Mouse (Mus musculus): ENCODE data around the gene Adamts2. TPM values are rescaled to one million over a fixed set of nuclear protein-coding genes. Genes with fewer than 3 reads are reported as not detected.

Adamts2 gene
- polyA plus RNA-seq, 1 experiment from 2014 or later, result 6.5 TPM

DNA sequence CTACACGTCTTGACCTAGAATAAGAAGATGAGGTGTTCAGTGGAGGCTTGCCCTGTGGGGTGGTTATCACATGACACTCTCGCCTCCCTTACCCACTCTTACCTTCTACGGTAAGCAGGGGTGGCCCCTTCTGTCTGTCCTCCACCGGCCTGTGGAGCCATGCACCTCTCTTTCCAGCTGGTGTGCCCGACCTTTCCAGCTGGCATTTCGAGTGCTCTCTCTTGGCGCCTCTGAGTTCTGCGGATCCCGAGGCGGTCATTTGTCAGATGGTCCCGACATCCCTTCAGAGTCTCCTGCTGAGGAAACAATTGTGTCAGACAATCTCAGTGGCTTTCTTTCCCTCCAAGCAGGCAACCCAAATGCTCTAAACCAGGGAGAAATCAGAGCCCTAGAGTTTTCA lies 35.1 kb downstream of the Adamts2 start:
- H3K9ac ChIP-seq (ENCODE audit: low read depth, low read length), result no peak overlapping the region
- no peak for ATAC-seq
- H3K4me2 ChIP-seq (ENCODE audit: low read depth, low read length), result no peak overlapping the region
- no peaks in the 10 kb centered on the region for H3K27me3 ChIP-seq (replicated peaks; ENCODE audit: control insufficient read depth, insufficient read depth, low read length)
- peaks cover 19% of the 10 kb centered on the region for H3K4me1 ChIP-seq (ENCODE audit: control insufficient read depth, insufficient read depth, low read length)
- H3K36me3 ChIP-seq (ENCODE audit: control insufficient read depth, insufficient read depth, low read length), result no peaks in the 10 kb centered on the region
- no peaks in the 10 kb centered on the region for H3K9me3 ChIP-seq (ENCODE audit: control insufficient read depth, low read length)
- no peak overlapping the region for H3K27ac ChIP-seq (ENCODE audit: low read length)
- 90% methylated on average over 11 of the region's 11 CpGs for WGBS
- H3K4me3 ChIP-seq (ENCODE audit: low read length), result no peak overlapping the region

DNA sequence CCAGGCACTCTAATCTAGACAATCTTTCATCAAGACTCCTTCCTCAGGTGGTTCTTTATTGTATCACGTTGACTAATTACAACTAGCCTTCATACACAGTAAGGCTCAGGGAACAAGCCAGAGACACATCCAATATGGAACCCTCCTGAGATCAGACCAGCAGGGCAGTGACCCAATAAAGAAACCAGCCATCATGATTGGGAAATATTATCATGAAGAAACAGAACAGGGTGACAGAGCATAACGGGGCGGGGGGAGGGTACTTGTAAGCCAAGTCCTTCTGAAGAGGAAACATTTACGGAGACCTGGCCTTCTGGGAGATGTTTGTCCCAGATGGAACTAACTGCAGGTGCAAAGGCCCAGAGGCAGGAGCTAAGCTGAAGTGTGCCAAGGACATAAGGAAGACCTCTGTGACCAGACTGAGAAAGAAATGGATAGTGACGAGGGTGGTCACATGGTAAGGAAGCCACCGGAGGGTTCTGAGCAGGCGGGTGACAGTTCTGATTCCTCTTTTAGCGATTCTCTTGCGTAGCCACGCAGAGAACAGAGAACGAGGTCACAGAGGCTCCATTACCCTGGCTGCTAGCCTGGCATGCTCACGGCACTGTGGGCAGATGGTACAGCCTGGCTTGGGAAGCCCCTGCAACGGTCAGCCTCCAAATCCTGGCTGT lies 36.4 kb downstream of the Adamts2 start:
- Histone ChIP-seq H3K27ac (ENCODE audit: low read length) (no peak overlapping the region), H3K9me3 (ENCODE audit: control insufficient read depth, low read length) (no peaks in the 10 kb centered on the region), H3K9ac (ENCODE audit: low read depth, low read length) (no peak overlapping the region), H3K4me1 (ENCODE audit: control insufficient read depth, insufficient read depth, low read length) (peaks cover 14% of the 10 kb centered on the region), H3K27me3 (replicated peaks; ENCODE audit: control insufficient read depth, insufficient read depth, low read length) (no peaks in the 10 kb centered on the region), H3K4me3 (ENCODE audit: low read length) (no peak overlapping the region), H3K36me3 (ENCODE audit: control insufficient read depth, insufficient read depth, low read length) (no peaks in the 10 kb centered on the region), H3K4me2 (ENCODE audit: low read depth, low read length) (no peak overlapping the region)
- WGBS, result 91% methylated on average over 13 of the region's 13 CpGs
- no peak for ATAC-seq

DNA sequence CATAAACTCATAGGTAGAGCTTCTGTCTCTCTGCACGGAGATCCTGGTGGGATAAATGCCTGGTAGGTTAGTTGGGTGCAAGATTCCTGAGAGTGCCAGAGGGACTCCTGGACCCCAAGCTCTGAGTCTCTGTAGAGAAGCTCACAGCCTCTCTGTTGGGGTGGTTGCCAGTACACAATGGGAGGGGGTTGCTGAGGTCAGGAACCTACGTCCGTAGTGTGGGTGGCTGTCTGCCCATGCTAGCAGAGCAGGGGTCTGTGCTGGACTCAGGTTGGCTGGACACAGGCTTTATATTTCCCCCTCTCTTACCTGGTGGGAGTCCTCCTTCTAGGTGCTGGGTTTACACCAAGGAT lies 37.0 kb downstream of the Adamts2 start:
- Histone ChIP-seq H3K4me2 (ENCODE audit: low read depth, low read length) (no peak overlapping the region), H3K36me3 (ENCODE audit: control insufficient read depth, insufficient read depth, low read length) (no peaks in the 10 kb centered on the region), H3K4me1 (ENCODE audit: control insufficient read depth, insufficient read depth, low read length) (peaks cover 14% of the 10 kb centered on the region), H3K4me3 (ENCODE audit: low read length) (no peak overlapping the region), H3K9me3 (ENCODE audit: control insufficient read depth, low read length) (no peaks in the 10 kb centered on the region), H3K27me3 (replicated peaks; ENCODE audit: control insufficient read depth, insufficient read depth, low read length) (no peaks in the 10 kb centered on the region), H3K9ac (ENCODE audit: low read depth, low read length) (no peak overlapping the region), H3K27ac (ENCODE audit: low read length) (no peak overlapping the region)
- 89% methylated on average over 3 of the region's 3 CpGs for WGBS
- no peak for ATAC-seq

DNA sequence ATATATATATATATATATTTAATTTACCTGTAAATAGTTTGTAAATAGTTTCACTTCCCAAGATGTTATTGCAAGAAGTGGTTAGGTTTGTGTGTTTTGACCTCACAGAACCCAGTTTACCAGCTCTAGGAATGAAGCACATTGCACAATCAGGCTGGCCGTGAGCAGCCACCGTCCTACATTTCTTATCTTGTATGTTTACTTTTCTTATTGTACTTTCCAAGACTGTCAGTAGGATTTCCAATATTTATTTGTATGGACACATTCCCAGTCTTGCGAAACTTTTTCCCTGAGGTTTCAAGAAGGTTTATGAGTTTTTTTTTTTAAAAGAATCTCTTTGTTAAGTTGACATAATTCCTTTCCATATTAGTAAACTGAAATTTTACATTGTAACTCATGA lies 40.7 kb downstream of the Adamts2 start:
- Histone ChIP-seq H3K9ac (ENCODE audit: low read depth, low read length) (no peak overlapping the region), H3K4me1 (ENCODE audit: control insufficient read depth, insufficient read depth, low read length) (0 out of 2 replicates have a peak, but pooled peaks cover 3% of the 10 kb centered on the region), H3K27me3 (replicated peaks; ENCODE audit: control insufficient read depth, insufficient read depth, low read length) (no peaks in the 10 kb centered on the region), H3K27ac (ENCODE audit: low read length) (no peak overlapping the region), H3K4me2 (ENCODE audit: low read depth, low read length) (no peak overlapping the region), H3K9me3 (ENCODE audit: control insufficient read depth, low read length) (no peaks in the 10 kb centered on the region), H3K4me3 (ENCODE audit: low read length) (no peak overlapping the region), H3K36me3 (ENCODE audit: control insufficient read depth, insufficient read depth, low read length) (no peaks in the 10 kb centered on the region)
- WGBS, result 41% methylated on average over 3 of the region's 3 CpGs
- ATAC-seq, result no peak

DNA sequence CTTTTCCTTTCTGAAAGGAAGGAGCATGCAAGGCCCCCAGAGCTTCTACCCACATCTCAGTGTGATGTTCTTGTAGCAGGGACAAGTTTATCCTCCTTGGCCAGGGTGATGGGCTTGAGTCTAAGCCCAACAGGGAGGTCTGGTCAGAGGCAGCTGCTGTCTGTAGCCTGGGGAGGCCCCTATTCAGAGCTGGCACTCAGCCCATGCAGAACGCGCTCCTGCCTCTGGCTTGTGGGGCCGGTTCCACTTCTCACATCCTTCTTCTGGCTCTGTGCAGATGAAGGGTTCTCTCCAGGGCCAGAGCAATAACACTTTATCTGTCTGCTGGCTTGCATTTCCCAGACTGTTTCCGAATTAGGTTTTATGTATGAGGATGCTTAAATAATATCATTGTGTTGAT lies 44.3 kb downstream of the Adamts2 start:
- Histone ChIP-seq H3K36me3 (ENCODE audit: control insufficient read depth, insufficient read depth, low read length) (no peaks in the 10 kb centered on the region), H3K9ac (ENCODE audit: low read depth, low read length) (no peak overlapping the region), H3K4me3 (ENCODE audit: low read length) (no peak overlapping the region), H3K4me1 (ENCODE audit: control insufficient read depth, insufficient read depth, low read length) (0 out of 2 replicates have a peak, but pooled peaks cover 3% of the 10 kb centered on the region), H3K9me3 (ENCODE audit: control insufficient read depth, low read length) (no peaks in the 10 kb centered on the region), H3K27me3 (replicated peaks; ENCODE audit: control insufficient read depth, insufficient read depth, low read length) (no peaks in the 10 kb centered on the region), H3K4me2 (ENCODE audit: low read depth, low read length) (no peak overlapping the region), H3K27ac (ENCODE audit: low read length) (peak overlapping the region; percentile 20; the same call in 1 of the 2 replicates)
- WGBS, result 36% methylated on average over 4 of the region's 4 CpGs
- peak; percentile 90 for ATAC-seq

DNA sequence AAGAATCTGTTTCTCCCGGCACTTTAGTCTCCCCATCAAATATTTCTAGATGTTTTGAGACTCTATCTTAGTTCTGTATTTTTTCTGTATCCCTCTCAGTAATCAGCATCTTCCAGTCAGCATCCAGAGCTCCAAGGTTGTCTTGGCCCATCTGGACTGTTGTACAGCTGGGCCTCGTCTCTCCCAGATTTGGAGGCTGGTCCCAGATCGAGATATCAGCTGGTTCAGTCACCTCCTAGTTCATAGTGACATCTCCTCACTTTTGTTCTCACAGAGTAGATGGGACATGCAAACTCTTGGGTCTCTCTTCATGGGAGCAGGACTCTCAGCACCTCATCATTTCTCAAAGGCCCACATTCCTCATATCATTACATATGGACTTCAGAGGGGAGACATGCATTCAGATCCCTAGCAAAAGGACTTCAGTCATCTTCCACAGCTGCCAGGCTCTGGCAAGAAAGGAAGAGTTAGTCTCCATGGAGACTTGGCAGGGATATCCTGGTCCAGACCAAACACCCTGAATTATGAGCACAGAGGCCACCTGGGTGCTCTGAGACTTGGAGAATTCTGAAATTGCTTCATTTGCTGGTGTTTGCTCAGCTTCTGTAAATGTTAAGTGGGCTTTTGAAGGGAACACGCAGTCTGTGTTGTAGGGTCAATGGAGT lies 46.4 kb downstream of the Adamts2 start:
- Histone ChIP-seq H3K4me1 (ENCODE audit: control insufficient read depth, insufficient read depth, low read length) (0 out of 2 replicates have a peak, but pooled peaks cover 3% of the 10 kb centered on the region), H3K4me2 (ENCODE audit: low read depth, low read length) (no peak overlapping the region), H3K27ac (ENCODE audit: low read length) (no peak overlapping the region), H3K36me3 (ENCODE audit: control insufficient read depth, insufficient read depth, low read length) (no peaks in the 10 kb centered on the region), H3K9me3 (ENCODE audit: control insufficient read depth, low read length) (no peaks in the 10 kb centered on the region), H3K27me3 (replicated peaks; ENCODE audit: control insufficient read depth, insufficient read depth, low read length) (no peaks in the 10 kb centered on the region), H3K9ac (ENCODE audit: low read depth, low read length) (no peak overlapping the region), H3K4me3 (ENCODE audit: low read length) (no peak overlapping the region)
- no peak for ATAC-seq
- WGBS, result 86% methylated on average over 4 of the region's 4 CpGs

DNA sequence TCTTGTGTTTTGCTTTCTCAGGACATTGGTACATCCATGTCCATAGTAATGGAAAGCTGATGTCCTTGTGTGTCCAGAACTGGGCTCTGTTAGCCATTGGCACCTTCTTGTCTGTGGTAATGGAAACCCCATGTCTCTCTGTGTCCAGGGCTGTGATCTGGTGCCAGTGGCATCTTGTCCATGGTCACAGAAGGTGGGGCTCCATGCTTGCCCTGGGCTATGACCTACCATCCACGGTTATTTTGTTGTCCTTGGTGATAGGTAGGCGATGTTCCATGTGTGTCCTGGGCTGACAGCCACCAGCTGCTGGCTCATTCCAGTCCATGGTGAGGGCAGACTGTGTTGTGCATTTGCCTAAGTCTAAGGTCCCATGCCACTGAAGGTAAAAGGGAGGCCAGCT lies 48.2 kb downstream of the Adamts2 start:
- no peak overlapping the region for H3K9ac ChIP-seq (ENCODE audit: low read depth, low read length)
- no peak overlapping the region for H3K4me3 ChIP-seq (ENCODE audit: low read length)
- H3K36me3 ChIP-seq (ENCODE audit: control insufficient read depth, insufficient read depth, low read length), result no peaks in the 10 kb centered on the region
- no peak overlapping the region for H3K4me2 ChIP-seq (ENCODE audit: low read depth, low read length)
- peaks cover 8% of the 10 kb centered on the region; the same call in 1 of the 2 replicates for H3K4me1 ChIP-seq (ENCODE audit: control insufficient read depth, insufficient read depth, low read length)
- no peak for ATAC-seq
- no peaks in the 10 kb centered on the region for H3K9me3 ChIP-seq (ENCODE audit: control insufficient read depth, low read length)
- H3K27me3 ChIP-seq (replicated peaks; ENCODE audit: control insufficient read depth, insufficient read depth, low read length), result no peaks in the 10 kb centered on the region
- no peak overlapping the region for H3K27ac ChIP-seq (ENCODE audit: low read length)
- WGBS, result 84% methylated on average over 2 of the region's 2 CpGs

DNA sequence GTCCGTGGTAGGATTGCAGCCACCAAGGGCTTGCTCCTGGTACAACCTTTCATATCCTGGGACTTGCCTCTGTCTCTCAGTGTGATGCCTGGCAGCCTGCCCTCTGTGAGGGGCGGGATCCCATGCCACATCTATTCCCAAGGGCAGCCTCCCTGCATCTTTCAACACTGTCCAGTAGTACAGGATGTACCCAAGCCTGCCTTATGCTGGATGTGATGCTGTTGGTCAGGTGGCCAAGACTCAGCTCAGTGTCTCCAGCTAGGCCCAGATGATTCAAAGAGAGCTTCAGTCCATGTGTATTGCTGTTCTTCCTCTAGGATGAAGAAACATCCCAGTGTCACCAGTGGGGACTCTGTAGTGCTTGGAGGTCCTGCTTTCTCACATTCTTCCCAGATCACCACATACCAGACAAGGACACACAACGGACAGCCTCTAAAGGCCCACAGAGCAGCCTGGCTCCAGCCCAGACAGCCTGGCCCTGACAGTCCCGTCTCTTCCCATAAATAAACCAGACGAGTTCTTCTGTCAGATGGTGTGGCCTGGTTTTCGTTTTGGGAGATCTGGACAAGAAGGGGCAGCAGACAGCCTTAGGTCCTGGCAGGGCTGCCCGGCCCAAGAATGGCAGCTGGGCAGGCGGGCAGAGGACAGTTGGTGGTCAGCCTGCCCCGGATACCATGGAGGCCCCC lies 52.0 kb downstream of the Adamts2 start:
- peak; percentile 16; the same call in 1 of the 2 replicates for ATAC-seq
- WGBS, result 53% methylated on average over 9 of the region's 9 CpGs

DNA sequence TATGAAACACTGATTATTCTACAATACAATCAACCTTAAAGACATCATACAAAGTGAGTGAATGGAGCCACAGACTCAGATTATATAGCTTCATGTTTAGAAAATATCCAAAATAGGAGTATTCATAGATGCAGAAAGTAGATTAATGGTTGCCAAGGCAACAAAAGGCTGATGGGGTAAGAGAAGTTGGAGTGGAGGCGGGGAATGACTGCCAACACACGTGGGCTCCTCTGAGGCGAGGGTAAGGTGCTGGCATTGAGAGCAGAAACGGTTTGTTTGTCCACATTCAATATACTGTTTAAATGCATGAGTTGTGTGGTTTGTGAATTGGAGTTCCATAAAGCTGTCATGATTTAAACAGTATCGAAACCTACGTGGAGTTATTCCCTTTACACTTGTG lies 56.9 kb downstream of the Adamts2 start:
- Histone ChIP-seq H3K4me3 (ENCODE audit: low read length) (no peak overlapping the region), H3K27me3 (replicated peaks; ENCODE audit: control insufficient read depth, insufficient read depth, low read length) (no peaks in the 10 kb centered on the region), H3K4me2 (ENCODE audit: low read depth, low read length) (no peak overlapping the region), H3K9me3 (ENCODE audit: control insufficient read depth, low read length) (no peaks in the 10 kb centered on the region), H3K27ac (ENCODE audit: low read length) (no peak overlapping the region), H3K4me1 (ENCODE audit: control insufficient read depth, insufficient read depth, low read length) (peaks cover 5% of the 10 kb centered on the region; the same call in 1 of the 2 replicates), H3K9ac (ENCODE audit: low read depth, low read length) (no peak overlapping the region), H3K36me3 (ENCODE audit: control insufficient read depth, insufficient read depth, low read length) (no peaks in the 10 kb centered on the region)
- WGBS, result 70% methylated on average over 6 of the region's 6 CpGs
- ATAC-seq, result no peak

More for the DNA sequence above, 52.0 kb downstream of the Adamts2 start:
- peaks cover 5% of the 10 kb centered on the region; the same call in 1 of the 2 replicates for H3K4me1 ChIP-seq (ENCODE audit: control insufficient read depth, insufficient read depth, low read length)
- H3K9me3 ChIP-seq (ENCODE audit: control insufficient read depth, low read length), result no peaks in the 10 kb centered on the region
- no peak overlapping the region for H3K4me3 ChIP-seq (ENCODE audit: low read length)
- no peak overlapping the region for H3K27ac ChIP-seq (ENCODE audit: low read length)
- H3K9ac ChIP-seq (ENCODE audit: low read depth, low read length), result no peak overlapping the region
- H3K27me3 ChIP-seq (replicated peaks; ENCODE audit: control insufficient read depth, insufficient read depth, low read length), result no peaks in the 10 kb centered on the region
- no peak overlapping the region for H3K4me2 ChIP-seq (ENCODE audit: low read depth, low read length)
- no peaks in the 10 kb centered on the region for H3K36me3 ChIP-seq (ENCODE audit: control insufficient read depth, insufficient read depth, low read length)

Measured in intestine, embryonic 16.5 days (tissue).